Mouse (Mus musculus) testis, adult 2 months (tissue): ENCODE data around the gene Rtp1. TPM values are rescaled to one million over a fixed set of nuclear protein-coding genes. Genes with fewer than 3 reads are reported as not detected.

Experiments
- H3K27ac ChIP-seq: fragments of 200-500 bp; 2 replicates; pipeline ENCODE4 v1.5.1; 2012; ENCODE audit warnings: low read depth, low read length; ENCODE audit not compliant: control insufficient read depth, insufficient read depth
- H3K27me3 ChIP-seq: fragments of 200-500 bp; 2 replicates; pipeline ENCODE4 v1.6.1; 2012; ENCODE audit warnings: mild to moderate bottlenecking, low read length, moderate library complexity; ENCODE audit not compliant: control insufficient read depth, insufficient read depth
- H3K36me3 ChIP-seq: fragments of 200-500 bp; 2 replicates; pipeline ENCODE4 v1.6.1; 2012; ENCODE audit warnings: mild to moderate bottlenecking, low read length; ENCODE audit not compliant: control insufficient read depth, insufficient read depth
- H3K4me1 ChIP-seq: fragments of 200-500 bp; 2 replicates; pipeline ENCODE4 v1.6.1; 2012; ENCODE audit warnings: low read length; ENCODE audit not compliant: control insufficient read depth, insufficient read depth
- H3K4me3 ChIP-seq: fragments of 200-500 bp; 2 replicates; pipeline ENCODE4 v1.5.1; 2012; ENCODE audit warnings: low read depth, mild to moderate bottlenecking, low read length, moderate library complexity, mixed read lengths; ENCODE audit not compliant: control insufficient read depth
- CTCF ChIP-seq: fragments of 200-500 bp; IDR thresholded peaks from 2 replicates; pipeline ENCODE4 v1.5.1; 2012; ENCODE audit warnings: low read depth, mild to moderate bottlenecking, inconsistent platforms, low read length, moderate library complexity; ENCODE audit not compliant: control insufficient read depth, insufficient read depth, insufficient replicate concordance
- POLR2A ChIP-seq: fragments of 200-500 bp; IDR thresholded peaks from 2 replicates; pipeline ENCODE4 v1.6.1; 2012; ENCODE audit warnings: low read depth, mild to moderate bottlenecking, inconsistent platforms, low read length, moderate library complexity; ENCODE audit not compliant: control insufficient read depth
- polyA plus RNA-seq: library from polyadenylated mRNA; depleted of rRNA; stranded (reverse); fragments of >200 nt; gene quantifications from 2 replicates; pipeline ENCODE4 v1.2.3, GENCODE M21; 2012; rRNA removed

Gene Rtp1
- polyA plus RNA-seq, 1 experiment = 0.41 TPM

DNA sequence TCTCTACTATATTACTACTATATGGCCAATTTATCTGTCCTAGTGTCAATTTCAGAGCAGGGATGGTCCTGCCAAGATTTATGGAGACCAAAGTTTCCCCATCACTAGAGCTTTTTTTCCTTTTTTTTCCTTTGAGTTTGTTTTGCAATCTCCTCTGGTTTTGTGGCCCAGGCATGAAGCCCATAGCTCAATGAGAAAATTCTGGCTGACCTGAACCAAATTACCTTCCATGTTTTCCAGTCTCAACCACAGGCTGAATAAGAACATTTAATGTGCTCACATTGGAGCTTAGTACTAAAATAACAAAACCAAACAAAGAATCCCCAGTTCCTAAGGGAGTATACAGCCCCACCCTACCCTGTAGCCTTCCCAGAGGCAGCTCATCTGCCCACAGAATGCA lies 47.7 kb downstream of the Rtp1 start:
- no peak overlapping the region for H3K4me3 ChIP-seq
- H3K4me1 ChIP-seq = no peaks in the 10 kb centered on the region
- H3K27me3 ChIP-seq = no peaks in the 10 kb centered on the region
- TF ChIP-seq CTCF (no peak), POLR2A (no peak)
- no peak overlapping the region for H3K27ac ChIP-seq
- no peaks in the 10 kb centered on the region for H3K36me3 ChIP-seq

GRCm38 (mm10) chr16:23479872-23480603 lies 51.1 kb downstream of the Rtp1 start:
- Histone ChIP-seq H3K27me3 (no peaks in the 10 kb centered on the region), H3K4me3 (no peak overlapping the region), H3K36me3 (no peaks in the 10 kb centered on the region), H3K27ac (no peak overlapping the region), H3K4me1 (no peaks in the 10 kb centered on the region)
- no peak for TF ChIP-seq POLR2A
- no peak for TF ChIP-seq CTCF

DNA sequence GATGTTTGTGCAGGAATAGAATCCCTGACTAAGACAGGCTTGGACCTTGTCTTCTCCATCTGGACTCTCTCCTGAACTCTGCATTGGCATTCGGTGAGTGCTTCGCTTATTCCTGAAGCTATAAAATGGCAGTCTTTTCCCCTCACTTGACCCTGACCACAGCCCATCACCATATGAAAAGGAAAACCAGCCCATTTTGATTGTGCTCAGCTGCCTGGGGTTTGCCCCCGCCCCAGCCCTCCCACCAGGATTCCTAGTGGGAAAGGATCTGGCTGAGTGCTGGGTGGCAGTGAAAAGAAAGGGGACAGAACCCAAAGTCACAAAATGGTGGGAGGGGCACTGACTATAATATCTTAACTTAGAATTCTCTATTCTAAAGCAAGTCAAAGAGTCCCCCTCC lies 53.3 kb downstream of the Rtp1 start:
- TF ChIP-seq CTCF (no peak), POLR2A (no peak)
- H3K4me1 ChIP-seq = no peaks in the 10 kb centered on the region
- no peaks in the 10 kb centered on the region for H3K27me3 ChIP-seq
- H3K36me3 ChIP-seq = no peaks in the 10 kb centered on the region
- no peak overlapping the region for H3K27ac ChIP-seq
- H3K4me3 ChIP-seq = no peak overlapping the region

- no peaks in the 10 kb centered on the region for H3K36me3 ChIP-seq
- TF ChIP-seq POLR2A (no peak), CTCF (no peak)
- H3K4me3 ChIP-seq = no peak overlapping the region
- H3K27me3 ChIP-seq = no peaks in the 10 kb centered on the region
- H3K27ac ChIP-seq = no peak overlapping the region
- no peaks in the 10 kb centered on the region for H3K4me1 ChIP-seq
These were observed 53.9 kb downstream of the Rtp1 start for GRCm38 (mm10) chr16:23482846-23483245.

GRCm38 (mm10) chr16:23483292-23483691 lies 54.4 kb downstream of the Rtp1 start:
- no peak overlapping the region for H3K4me3 ChIP-seq
- no peak for TF ChIP-seq POLR2A
- TF ChIP-seq CTCF = no peak
- no peaks in the 10 kb centered on the region for H3K4me1 ChIP-seq
- H3K27ac ChIP-seq = no peak overlapping the region
- H3K36me3 ChIP-seq = no peaks in the 10 kb centered on the region
- H3K27me3 ChIP-seq = no peaks in the 10 kb centered on the region

Other genes with a start within 250 kb of the Rtp1 start
- 3.6 and 4.2 TPM in 2 replicates for gene St6gal1, start 204.4 kb upstream of the Rtp1 start, polyA plus RNA-seq
- gene Rtp4, start 91.2 kb downstream of the Rtp1 start, polyA plus RNA-seq = 0.47 and 0.49 TPM in 2 replicates
- 0.65 and 0.73 TPM in 2 replicates for gene Masp1, start 91.7 kb downstream of the Rtp1 start, polyA plus RNA-seq